1 mouse cellular context compared by ENCODE assay signal in the genomic region with DNA sequence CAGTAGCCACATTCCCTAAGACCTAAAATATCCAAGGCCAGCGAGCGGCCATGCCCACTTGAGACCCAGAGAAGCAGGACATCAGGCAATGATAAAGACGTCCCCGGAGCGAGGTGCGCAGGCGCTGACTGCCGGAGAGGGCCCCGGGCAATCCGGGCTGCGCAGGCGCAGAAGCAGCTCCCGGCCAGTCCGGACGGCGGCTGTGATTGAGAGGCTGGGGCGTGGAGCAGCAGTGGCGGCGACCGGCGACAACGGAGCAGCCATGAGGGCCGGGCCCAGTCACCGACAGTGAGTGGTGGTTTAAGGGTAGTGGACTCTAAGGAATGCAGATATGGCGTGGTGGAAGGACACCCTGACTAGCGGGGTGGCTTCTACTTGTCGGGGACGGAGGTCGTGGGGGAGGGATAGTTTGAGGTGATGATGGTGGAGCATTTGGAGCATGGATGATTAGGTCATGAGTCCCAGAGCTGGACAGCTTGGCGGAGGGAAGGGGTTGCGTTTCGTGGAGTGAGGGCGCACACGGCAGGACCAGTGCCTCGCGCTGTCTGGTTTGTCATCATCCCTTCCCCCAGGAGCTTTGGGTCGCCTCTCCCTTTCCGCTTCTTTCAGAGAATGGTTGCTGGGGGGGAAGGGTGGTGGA.
A peak's percentile ranks its signal among the peaks of the same experiment; 100 is the strongest.
TF ChIP-seq lines count a peak whose summit lies in the region.

Fam222b (plus strand) TSS at position 157 of the 640 bp plus-strand sequence.

TF ChIP-seq in CH12.LX, 34 proteins besides CTCF, POLR2A, EP300 and RAD21 (continued from another document):
- TF ChIP-seq E2F4 (IDR thresholded peaks at IDR 0.05; ENCODE audit: insufficient replicate concordance, low read depth, low read length), result no peak
- TF ChIP-seq ZNF384 (IDR thresholded peaks at IDR 0.05; ENCODE audit: low read depth, low read length), result no peak
- peak; percentile 95 for TF ChIP-seq ZMIZ1 (IDR thresholded peaks at IDR 0.05; ENCODE audit: low read depth, low read length)
- TF ChIP-seq CHD1 (IDR thresholded peaks at IDR 0.05; ENCODE audit: low read depth, low read length), result peak; percentile 88; the same call in 1 of the 2 replicates
- TF ChIP-seq NELFE (IDR thresholded peaks at IDR 0.05; ENCODE audit: low read depth, low read length), result peak; percentile 96
- peak; percentile 54; the same call in 1 of the 2 replicates for TF ChIP-seq ELF1 (IDR thresholded peaks at IDR 0.05; ENCODE audit: low read depth, low read length)
- TF ChIP-seq USF1 (IDR thresholded peaks at IDR 0.05; ENCODE audit: low read depth, low read length), result no peak
- TF ChIP-seq BHLHE40 (IDR thresholded peaks at IDR 0.05; ENCODE audit: low read depth, low read length), result 0 out of 2 replicates have a peak, but pooled peaks have one; percentile 39
- no peak for TF ChIP-seq RCOR1 (conservative IDR thresholded peaks at IDR 0.05; ENCODE audit: low read depth, low read length)
- TF ChIP-seq CHD2 (IDR thresholded peaks at IDR 0.05; ENCODE audit: low read length), result peak; percentile 92
- TF ChIP-seq POLR2AphosphoS2 (IDR thresholded peaks at IDR 0.05; ENCODE audit: low read depth, low read length), result peak; percentile 94
- TF ChIP-seq SIN3A (IDR thresholded peaks at IDR 0.05; ENCODE audit: low read length), result peak; percentile 91
- peak; percentile 75 for TF ChIP-seq HCFC1 (IDR thresholded peaks at IDR 0.05; ENCODE audit: low read depth, low read length)
- no peak for TF ChIP-seq JUN (IDR thresholded peaks at IDR 0.05; ENCODE audit: insufficient read depth, low read depth, low read length)
- TF ChIP-seq MYC (IDR thresholded peaks at IDR 0.05; ENCODE audit: low read depth, low read length), result peak; percentile 42; the same call in 1 of the 2 replicates
- 0 out of 2 replicates have a peak, but pooled peaks have one; percentile 50 for TF ChIP-seq MEF2A (IDR thresholded peaks at IDR 0.05; ENCODE audit: borderline replicate concordance, low read depth, low read length)
- TF ChIP-seq PAX5 (IDR thresholded peaks at IDR 0.05; ENCODE audit: low read length), result no peak
- no peak for TF ChIP-seq JUND (conservative IDR thresholded peaks at IDR 0.05; ENCODE audit: low read depth, low read length)
- peak; percentile 25 for TF ChIP-seq IRF4 (IDR thresholded peaks at IDR 0.05; ENCODE audit: low read depth, low read length)
- TF ChIP-seq MAZ (IDR thresholded peaks at IDR 0.05; ENCODE audit: low read depth, low read length), result peak; percentile 72; the same call in 1 of the 2 replicates
- TF ChIP-seq ETS1 (conservative IDR thresholded peaks at IDR 0.05; ENCODE audit: low read depth, low read length), result peak; percentile 11; the same call in 1 of the 2 replicates
- no peak for TF ChIP-seq MAFK (IDR thresholded peaks at IDR 0.05; ENCODE audit: insufficient replicate concordance, low read length)
- TF ChIP-seq NRF1 (IDR thresholded peaks at IDR 0.05; ENCODE audit: low read depth, low read length), result peak; percentile 100
- no peak for TF ChIP-seq GABPA (IDR thresholded peaks at IDR 0.05; ENCODE audit: insufficient replicate concordance, low read depth, low read length)
- TF ChIP-seq TBP (conservative IDR thresholded peaks at IDR 0.05; ENCODE audit: low read depth, low read length), result peak; percentile 74
- TF ChIP-seq MAX (IDR thresholded peaks at IDR 0.05; ENCODE audit: low read length), result peak; percentile 45
- TF ChIP-seq TCF12 (IDR thresholded peaks at IDR 0.05; ENCODE audit: low read depth, low read length), result peak; percentile 91
- peak; percentile 92 for TF ChIP-seq MXI1 (IDR thresholded peaks at IDR 0.05; ENCODE audit: low read depth, low read length)
- TF ChIP-seq KAT2A (IDR thresholded peaks at IDR 0.05; ENCODE audit: insufficient replicate concordance, low read length), result 0 out of 2 replicates have a peak, but pooled peaks have one; percentile 25
